Mouse (Mus musculus): ENCODE data around the gene Cnrip1. TPM values are rescaled to one million over a fixed set of nuclear protein-coding genes. Genes with fewer than 3 reads are reported as not detected.

Cnrip1 gene
- polyA plus RNA-seq, 1 experiment from 2014 or later, result 33.2 TPM

Other genes with a start within 250 kb of the Cnrip1 start
- gene Fbxo48, start 100.2 kb upstream of the Cnrip1 start, polyA plus RNA-seq (2016; fragmentation: Nextera tagmentation; extraction: Ambion mirVana), result 1.5 and 1.9 TPM in 2 replicates
- gene Plek, start 795 bp downstream of the Cnrip1 start, polyA plus RNA-seq (2016; fragmentation: Nextera tagmentation; extraction: Ambion mirVana), result 3.7 and 4.4 TPM in 2 replicates
- 113 and 117 TPM in 2 replicates for gene Ppp3r1, start 107.7 kb downstream of the Cnrip1 start, polyA plus RNA-seq (2016; fragmentation: Nextera tagmentation; extraction: Ambion mirVana)
- gene Wdr92, start 130.5 kb downstream of the Cnrip1 start, polyA plus RNA-seq (2016; fragmentation: Nextera tagmentation; extraction: Ambion mirVana), result 21.9 and 22.3 TPM in 2 replicates
- gene Pno1, start 160.0 kb downstream of the Cnrip1 start, polyA plus RNA-seq (2016; fragmentation: Nextera tagmentation; extraction: Ambion mirVana), result 68.3 and 73.2 TPM in 2 replicates
- gene C1d, start 206.0 kb downstream of the Cnrip1 start, polyA plus RNA-seq (2016; fragmentation: Nextera tagmentation; extraction: Ambion mirVana), result 99.0 and 99.7 TPM in 2 replicates

Measured in forebrain, embryonic 12.5 days (tissue).